Mouse (Mus musculus) intestine, embryonic 16.5 days (tissue): Measurements from ENCODE around the gene Alx3. TPM values are rescaled to one million over a fixed set of nuclear protein-coding genes. Genes with fewer than 3 reads are reported as not detected.

Experiments used
- ATAC-seq: fragments of 200-750 bp; cut with Nextera tagmentation; 2 replicates; pipeline ENCODE4 v1.8.0; 2017; ENCODE audit warnings: moderate TSS enrichment, moderate library complexity
- H3K27ac ChIP-seq: fragments of 300-500 bp; sonication (generic); 2 replicates; pipeline ENCODE4 v1.5.1; 2014; ENCODE audit warnings: mild to moderate bottlenecking, low read length
- H3K27me3 ChIP-seq: fragments of 300-500 bp; sonication (generic); replicated peaks from 2 replicates; pipeline ENCODE4 v1.6.1; 2014; ENCODE audit warnings: low read length, control low read depth, mixed read lengths; ENCODE audit not compliant: control insufficient read depth, insufficient read depth
- H3K36me3 ChIP-seq: fragments of 300-500 bp; sonication (generic); 2 replicates; pipeline ENCODE4 v1.6.1; 2014; ENCODE audit warnings: low read length, control low read depth; ENCODE audit not compliant: control insufficient read depth, insufficient read depth
- H3K4me1 ChIP-seq: fragments of 300-500 bp; sonication (generic); 2 replicates; pipeline ENCODE4 v1.6.1; 2014; ENCODE audit warnings: low read length, control low read depth, mixed read lengths; ENCODE audit not compliant: control insufficient read depth, insufficient read depth
- H3K4me2 ChIP-seq: fragments of 300-500 bp; sonication (generic); 2 replicates; pipeline ENCODE4 v1.6.1; 2014; ENCODE audit warnings: low read depth, low read length, control low read depth
- H3K4me3 ChIP-seq: fragments of 300-500 bp; sonication (generic); 2 replicates; pipeline ENCODE4 v1.5.1; 2014; ENCODE audit warnings: mild to moderate bottlenecking, low read length
- H3K9ac ChIP-seq: fragments of 300-500 bp; sonication (generic); 2 replicates; pipeline ENCODE4 v1.6.1; 2014; ENCODE audit warnings: low read depth, low read length
- H3K9me3 ChIP-seq: fragments of 300-500 bp; sonication (generic); 2 replicates; pipeline ENCODE4 v1.6.1; 2016; ENCODE audit warnings: low read length, control low read depth; ENCODE audit not compliant: control insufficient read depth
- WGBS: fragments of 180-500 bp; shearing (Covaris S2); extraction: QIAGEN DNeasy Blood & Tissue Kit; methylation state at CpG from one replicate; pipeline ENCODE4 v1.1.7; 2014; 5-methylcytosine and 5-hydroxymethylcytosine counted together
- polyA plus RNA-seq: library from polyadenylated mRNA; unstranded; fragments of >200 nt; fragmentation: Nextera tagmentation; extraction: Ambion mirVana; gene quantifications from 2 replicates; pipeline ENCODE4 v1.2.1, GENCODE M21; 2015

Alx3 gene
- polyA plus RNA-seq, 1 experiment from 2014 or later: not detected

- H3K27ac ChIP-seq: no peak overlapping the region
- no peaks in the 10 kb centered on the region for H3K4me1 ChIP-seq
- no peak for ATAC-seq
- 79% methylated on average over 4 of the region's 4 CpGs for WGBS
- H3K27me3 ChIP-seq: peaks cover 5% of the 10 kb centered on the region; the same call in 1 of the 2 replicates
- no peaks in the 10 kb centered on the region for H3K9me3 ChIP-seq
- no peak overlapping the region for H3K4me3 ChIP-seq
- no peak overlapping the region for H3K9ac ChIP-seq
- H3K36me3 ChIP-seq: no peaks in the 10 kb centered on the region
- no peak overlapping the region for H3K4me2 ChIP-seq
Observed at GRCm38 (mm10) chr3:107562591-107562990, 32.2 kb upstream of the Alx3 start.

- Histone ChIP-seq H3K27ac (no peak overlapping the region), H3K27me3 (peaks cover 5% of the 10 kb centered on the region; the same call in 1 of the 2 replicates), H3K9me3 (no peaks in the 10 kb centered on the region), H3K4me3 (no peak overlapping the region), H3K9ac (no peak overlapping the region), H3K36me3 (no peaks in the 10 kb centered on the region), H3K4me2 (no peak overlapping the region), H3K4me1 (no peaks in the 10 kb centered on the region)
- no peak for ATAC-seq
- WGBS: 38% methylated on average over 4 of the region's 4 CpGs
Observed at GRCm38 (mm10) chr3:107563880-107564279, 31.0 kb upstream of the Alx3 start.

- Histone ChIP-seq H3K4me2 (no peak overlapping the region), H3K27me3 (peaks cover 5% of the 10 kb centered on the region; the same call in 1 of the 2 replicates), H3K4me1 (no peaks in the 10 kb centered on the region), H3K9me3 (no peaks in the 10 kb centered on the region), H3K36me3 (no peaks in the 10 kb centered on the region), H3K4me3 (no peak overlapping the region), H3K9ac (no peak overlapping the region), H3K27ac (no peak overlapping the region)
- 28% methylated on average over 3 of the region's 3 CpGs for WGBS
- no peak for ATAC-seq
Observed at GRCm38 (mm10) chr3:107565331-107565730, 29.5 kb upstream of the Alx3 start.

GRCm38 (mm10) chr3:107567766-107568165, 27.1 kb upstream of the Alx3 start:
- Histone ChIP-seq H3K9ac (no peak overlapping the region), H3K27ac (no peak overlapping the region), H3K4me3 (no peak overlapping the region), H3K4me2 (no peak overlapping the region), H3K27me3 (peaks cover 5% of the 10 kb centered on the region; the same call in 1 of the 2 replicates), H3K4me1 (no peaks in the 10 kb centered on the region), H3K36me3 (no peaks in the 10 kb centered on the region), H3K9me3 (no peaks in the 10 kb centered on the region)
- 82% methylated on average over 7 of the region's 7 CpGs for whole genome bisulfite sequencing
- no peak for ATAC-seq

- H3K4me2 ChIP-seq: no peak overlapping the region
- no peak overlapping the region for H3K4me3 ChIP-seq
- H3K9ac ChIP-seq: no peak overlapping the region
- peaks cover 5% of the 10 kb centered on the region; the same call in 1 of the 2 replicates for H3K27me3 ChIP-seq
- 53% methylated on average over 4 of the region's 4 CpGs for WGBS
- no peaks in the 10 kb centered on the region for H3K4me1 ChIP-seq
- no peak for ATAC-seq
- H3K36me3 ChIP-seq: no peaks in the 10 kb centered on the region
- H3K27ac ChIP-seq: no peak overlapping the region
- no peaks in the 10 kb centered on the region for H3K9me3 ChIP-seq
Observed at GRCm38 (mm10) chr3:107568721-107569120, 26.1 kb upstream of the Alx3 start.

GRCm38 (mm10) chr3:107571205-107571604, 23.6 kb upstream of the Alx3 start:
- H3K4me3 ChIP-seq: no peak overlapping the region
- no peaks in the 10 kb centered on the region for H3K4me1 ChIP-seq
- no peak overlapping the region for H3K27ac ChIP-seq
- H3K36me3 ChIP-seq: no peaks in the 10 kb centered on the region
- no peak overlapping the region for H3K4me2 ChIP-seq
- H3K27me3 ChIP-seq: no peaks in the 10 kb centered on the region
- no peaks in the 10 kb centered on the region for H3K9me3 ChIP-seq
- WGBS: 60% methylated on average over 2 of the region's 2 CpGs
- H3K9ac ChIP-seq: no peak overlapping the region
- no peak for ATAC-seq

GRCm38 (mm10) chr3:107576807-107577206, 18.0 kb upstream of the Alx3 start:
- H3K4me2 ChIP-seq: no peak overlapping the region
- no peaks in the 10 kb centered on the region for H3K36me3 ChIP-seq
- no peak for ATAC-seq
- H3K4me1 ChIP-seq: peaks cover 5% of the 10 kb centered on the region; the same call in 1 of the 2 replicates
- no peak overlapping the region for H3K4me3 ChIP-seq
- 77% methylated on average over 3 of the region's 3 CpGs for WGBS
- H3K27me3 ChIP-seq: peaks cover 31% of the 10 kb centered on the region
- no peak overlapping the region for H3K9ac ChIP-seq
- H3K9me3 ChIP-seq: no peaks in the 10 kb centered on the region
- H3K27ac ChIP-seq: no peak overlapping the region

- Histone ChIP-seq H3K4me2 (no peak overlapping the region), H3K36me3 (no peaks in the 10 kb centered on the region), H3K9ac (no peak overlapping the region), H3K4me3 (no peak overlapping the region), H3K9me3 (no peaks in the 10 kb centered on the region), H3K4me1 (peaks cover 7% of the 10 kb centered on the region; the same call in 1 of the 2 replicates), H3K27ac (no peak overlapping the region), H3K27me3 (peaks cover 34% of the 10 kb centered on the region)
- peak; percentile 89 for ATAC-seq
- WGBS: 29% methylated on average over 3 of the region's 3 CpGs
Observed at GRCm38 (mm10) chr3:107577810-107578390, 16.9 kb upstream of the Alx3 start.

GRCm38 (mm10) chr3:107579466-107579865, 15.4 kb upstream of the Alx3 start:
- Histone ChIP-seq H3K27ac (no peak overlapping the region), H3K27me3 (peaks cover 49% of the 10 kb centered on the region), H3K9me3 (no peaks in the 10 kb centered on the region), H3K4me2 (no peak overlapping the region), H3K36me3 (no peaks in the 10 kb centered on the region), H3K9ac (no peak overlapping the region), H3K4me1 (peaks cover 9% of the 10 kb centered on the region; the same call in 1 of the 2 replicates), H3K4me3 (no peak overlapping the region)
- WGBS: 6% methylated on average over 4 of the region's 4 CpGs
- ATAC-seq: no peak
